Mouse (Mus musculus): ENCODE measurements around the gene Ctsc.

Ctsc gene

GRCm38 (mm10) chr7:88296932-88297331 is 19.0 kb downstream of the Ctsc start:
- DNase-seq, result no peak

GRCm38 (mm10) chr7:88305750-88306149 is 27.9 kb downstream of the Ctsc start:
- DNase-seq, result no peak

- no peak for DNase-seq
Observed at GRCm38 (mm10) chr7:88306725-88307124, 28.8 kb downstream of the Ctsc start.

- no peak for DNase-seq
Observed at GRCm38 (mm10) chr7:88310398-88311180, 32.7 kb downstream of the Ctsc start.

GRCm38 (mm10) chr7:88316408-88316807 is 38.5 kb downstream of the Ctsc start:
- DNase-seq, result no peak

GRCm38 (mm10) chr7:88318474-88318873 is 40.6 kb downstream of the Ctsc start:
- no peak for DNase-seq

- no peak for DNase-seq
Observed at GRCm38 (mm10) chr7:88318904-88319303, 41.0 kb downstream of the Ctsc start.

- no peak for DNase-seq
Observed at GRCm38 (mm10) chr7:88319414-88320140, 41.7 kb downstream of the Ctsc start.

- DNase-seq, result peak; percentile 13 to 16
Observed at GRCm38 (mm10) chr7:88320628-88321336, 42.9 kb downstream of the Ctsc start.

GRCm38 (mm10) chr7:88322431-88322830 is 44.5 kb downstream of the Ctsc start:
- no peak for DNase-seq

- DNase-seq, result no peak
Observed at GRCm38 (mm10) chr7:88327495-88327894, 49.6 kb downstream of the Ctsc start.

GRCm38 (mm10) chr7:88343828-88344227 is 65.9 kb downstream of the Ctsc start:
- DNase-seq, result peak in 1 of 2 experiments; percentile 5

- no peak for DNase-seq
Observed at GRCm38 (mm10) chr7:88346035-88346434, 68.2 kb downstream of the Ctsc start.

GRCm38 (mm10) chr7:88356871-88357776 is 79.2 kb downstream of the Ctsc start:
- peak; percentile 52 to 64 for DNase-seq

- no peak for DNase-seq
Observed at GRCm38 (mm10) chr7:88358042-88358878, 80.4 kb downstream of the Ctsc start.

Data from cerebellum, postnatal 10 days (tissue).